Mouse (Mus musculus) hindbrain, embryonic 14.5 days (tissue): ENCODE results near the gene Rgs9. TPM values are rescaled to one million over a fixed set of nuclear protein-coding genes. Genes with fewer than 3 reads are reported as not detected.

ENCODE experiments used
- ATAC-seq: fragments of 200-750 bp; cut with Nextera tagmentation; 2 replicates; pipeline ENCODE4 v1.8.0; 2017; ENCODE audit warnings: moderate number of reproducible peaks, mild to moderate bottlenecking, moderate TSS enrichment, moderate library complexity; ENCODE audit not compliant: low FRiP score
- DNase-seq: peaks from one replicate; pipeline ENCODE4 v3.0.0-alpha.2; 2015; ENCODE audit warnings: low spot score
- H3K27ac ChIP-seq: fragments of 300-500 bp; sonication (generic); 2 replicates; pipeline ENCODE4 v1.5.1; 2014; ENCODE audit warnings: mild to moderate bottlenecking, moderate library complexity
- H3K27me3 ChIP-seq: fragments of 300-500 bp; sonication (generic); 2 replicates; pipeline ENCODE4 v1.6.1; 2014; ENCODE audit warnings: mild to moderate bottlenecking, low read length, mixed read lengths; ENCODE audit not compliant: control insufficient read depth, insufficient read depth
- H3K36me3 ChIP-seq: fragments of 300-500 bp; sonication (generic); replicated peaks from 2 replicates; pipeline ENCODE4 v1.6.1; 2014; ENCODE audit not compliant: control insufficient read depth, insufficient read depth
- H3K4me1 ChIP-seq: fragments of 300-500 bp; sonication (generic); replicated peaks from 2 replicates; pipeline ENCODE4 v1.6.1; 2014; ENCODE audit warnings: antibody characterized with exemption, low read length, mixed read lengths; ENCODE audit not compliant: control insufficient read depth, insufficient read depth
- H3K4me2 ChIP-seq: fragments of 300-500 bp; sonication (generic); replicated peaks from 2 replicates; pipeline ENCODE4 v1.6.1; 2014; ENCODE audit warnings: mild to moderate bottlenecking, moderate library complexity
- H3K4me3 ChIP-seq: fragments of 300-500 bp; sonication (generic); replicated peaks from 2 replicates; pipeline ENCODE4 v1.5.1; 2014; ENCODE audit warnings: mild to moderate bottlenecking, low read length
- H3K9ac ChIP-seq: fragments of 300-500 bp; sonication (generic); 2 replicates; pipeline ENCODE4 v1.6.1; 2014
- H3K9me3 ChIP-seq: fragments of 300-500 bp; sonication (generic); 2 replicates; pipeline ENCODE4 v1.6.1; 2016; ENCODE audit warnings: low read length; ENCODE audit not compliant: control insufficient read depth
- WGBS: fragments of 180-500 bp; shearing (Covaris S2); extraction: QIAGEN DNeasy Blood & Tissue Kit; methylation state at CpG from one replicate; pipeline ENCODE4 v1.1.7; 2014; 5-methylcytosine and 5-hydroxymethylcytosine counted together
- polyA plus RNA-seq: library from polyadenylated mRNA; unstranded; fragments of >200 nt; fragmentation: Nextera tagmentation; extraction: Ambion mirVana; gene quantifications from 2 replicates; pipeline ENCODE4 v1.2.1, GENCODE M21; 2014

The Rgs9 gene
- polyA plus RNA-seq, 1 experiment from 2014 or later: 8.9 TPM

- Histone ChIP-seq H3K9me3 (peaks cover 4% of the 10 kb centered on the region; the same call in 1 of the 2 replicates), H3K27ac (no peak overlapping the region), H3K4me1 (0 out of 2 replicates have a peak, but pooled peaks cover under 1% of the 10 kb centered on the region), H3K4me3 (no peak overlapping the region), H3K36me3 (no peaks in the 10 kb centered on the region), H3K4me2 (no peak overlapping the region), H3K9ac (no peak overlapping the region), H3K27me3 (no peaks in the 10 kb centered on the region)
- 76% methylated on average over 32 of the region's 32 CpGs for WGBS
- no peak for DNase-seq
- no peak for ATAC-seq
Observed at GRCm38 (mm10) chr11:109258941-109259910, 38.7 kb downstream of the Rgs9 start.

DNA sequence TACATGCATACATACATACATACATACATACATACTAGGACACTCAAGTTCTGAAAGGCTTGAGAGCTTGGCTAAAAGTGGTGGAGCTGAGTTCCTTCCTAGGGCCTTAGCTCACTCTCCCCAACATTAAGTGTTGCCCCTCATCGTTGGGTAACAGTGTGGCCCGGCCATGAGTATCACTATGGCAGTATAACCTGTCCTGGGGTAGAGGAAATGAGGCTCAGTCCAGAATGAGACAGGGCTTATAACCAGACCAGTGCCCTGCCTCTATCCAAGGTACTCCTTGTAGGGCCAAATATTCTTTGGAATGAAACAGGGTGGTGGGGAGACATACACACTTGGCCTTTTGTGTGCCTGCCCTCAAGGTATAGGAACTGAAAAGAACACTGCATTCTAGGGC lies 40.1 kb downstream of the Rgs9 start:
- Histone ChIP-seq H3K4me3 (no peak overlapping the region), H3K27ac (no peak overlapping the region), H3K4me2 (no peak overlapping the region), H3K36me3 (no peaks in the 10 kb centered on the region), H3K9ac (no peak overlapping the region), H3K4me1 (no peaks in the 10 kb centered on the region), H3K27me3 (no peaks in the 10 kb centered on the region), H3K9me3 (peaks cover 4% of the 10 kb centered on the region; the same call in 1 of the 2 replicates)
- 97% methylated on average over 2 of the region's 2 CpGs for WGBS
- no peak for ATAC-seq
- no peak for DNase-seq

DNA sequence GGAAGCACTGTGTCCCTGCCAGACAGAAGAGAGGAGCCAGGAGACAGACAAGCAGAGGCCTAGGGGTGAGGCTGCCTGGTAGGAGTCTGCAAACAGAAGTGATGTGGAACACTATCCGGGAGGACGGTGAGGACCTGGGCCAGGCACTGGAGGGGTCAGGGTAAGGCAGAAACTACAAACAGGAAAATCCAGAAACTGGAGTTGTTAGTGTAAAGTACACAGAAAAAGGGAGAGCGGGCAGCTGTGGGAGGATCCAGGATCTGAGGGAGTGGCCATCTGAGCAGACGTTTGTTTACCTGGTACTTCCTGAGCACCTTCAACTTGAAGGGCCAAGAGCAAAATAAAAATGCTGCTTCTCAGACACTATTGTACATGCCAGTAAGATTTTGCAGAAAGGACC lies 42.9 kb downstream of the Rgs9 start:
- 83% methylated on average over 4 of the region's 4 CpGs for WGBS

DNA sequence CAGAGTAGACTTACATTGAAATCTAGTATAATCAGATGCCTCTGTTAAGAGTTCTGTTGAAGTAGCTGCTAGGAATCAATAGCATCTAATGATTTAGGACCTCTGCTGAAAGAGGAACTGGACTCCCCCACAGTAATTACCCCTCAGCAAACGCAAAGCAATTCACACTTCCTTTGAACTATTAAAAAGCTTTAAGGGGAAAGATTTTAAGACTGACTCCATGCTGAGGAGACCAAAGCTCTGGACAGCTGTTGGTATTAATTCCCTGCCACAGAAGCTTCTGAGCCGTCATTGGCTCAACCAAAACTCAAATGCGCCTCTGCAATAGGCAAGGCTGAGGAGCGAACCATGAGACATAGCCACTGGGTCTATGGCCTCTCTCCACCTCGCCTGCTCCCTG lies 45.4 kb downstream of the Rgs9 start:
- no peak overlapping the region for H3K9ac ChIP-seq
- no peak for DNase-seq
- no peak overlapping the region for H3K27ac ChIP-seq
- no peak for ATAC-seq
- H3K9me3 ChIP-seq: no peaks in the 10 kb centered on the region
- no peaks in the 10 kb centered on the region for H3K4me1 ChIP-seq
- no peak overlapping the region for H3K4me2 ChIP-seq
- H3K27me3 ChIP-seq: no peaks in the 10 kb centered on the region
- H3K4me3 ChIP-seq: no peak overlapping the region
- no peaks in the 10 kb centered on the region for H3K36me3 ChIP-seq
- WGBS: 73% methylated on average over 5 of the region's 5 CpGs

More for the DNA sequence above, 42.9 kb downstream of the Rgs9 start:
- Histone ChIP-seq H3K4me2 (no peak overlapping the region), H3K36me3 (no peaks in the 10 kb centered on the region), H3K4me1 (no peaks in the 10 kb centered on the region), H3K27me3 (no peaks in the 10 kb centered on the region), H3K4me3 (no peak overlapping the region), H3K9me3 (no peaks in the 10 kb centered on the region), H3K9ac (no peak overlapping the region), H3K27ac (no peak overlapping the region)
- ATAC-seq (no peak), DNase-seq (no peak)

- H3K27ac ChIP-seq: no peak overlapping the region
- H3K27me3 ChIP-seq: no peaks in the 10 kb centered on the region
- WGBS: 85% methylated on average over 4 of the region's 4 CpGs
- no peaks in the 10 kb centered on the region for H3K4me1 ChIP-seq
- H3K9ac ChIP-seq: no peak overlapping the region
- no peaks in the 10 kb centered on the region for H3K9me3 ChIP-seq
- DNase-seq: no peak
- H3K4me3 ChIP-seq: no peak overlapping the region
- no peak for ATAC-seq
- H3K4me2 ChIP-seq: no peak overlapping the region
- no peaks in the 10 kb centered on the region for H3K36me3 ChIP-seq
Observed at GRCm38 (mm10) chr11:109250566-109250965, 47.4 kb downstream of the Rgs9 start.

DNA sequence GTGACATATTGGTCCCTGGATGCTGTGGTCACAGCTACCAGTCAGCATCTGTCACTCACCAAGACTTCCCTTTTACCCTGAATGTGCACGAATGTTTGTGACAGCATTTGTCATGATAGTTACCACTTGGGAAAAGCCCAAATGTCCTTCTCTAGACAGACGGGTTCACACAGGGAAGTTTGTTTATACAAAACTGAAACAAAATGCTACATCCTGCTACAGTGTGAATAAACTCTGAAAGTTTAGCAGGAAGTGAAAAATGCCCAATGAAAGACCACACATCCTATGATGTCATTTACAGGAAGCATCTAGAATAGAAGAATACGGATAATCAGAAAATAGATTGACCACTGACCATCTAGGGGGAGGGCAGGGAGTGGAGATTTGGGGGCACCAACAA lies 51.0 kb downstream of the Rgs9 start:
- Histone ChIP-seq H3K36me3 (no peaks in the 10 kb centered on the region), H3K4me1 (no peaks in the 10 kb centered on the region), H3K27ac (no peak overlapping the region), H3K4me2 (no peak overlapping the region), H3K4me3 (no peak overlapping the region), H3K9me3 (no peaks in the 10 kb centered on the region), H3K9ac (no peak overlapping the region), H3K27me3 (no peaks in the 10 kb centered on the region)
- 86% methylated on average over 3 of the region's 3 CpGs for WGBS
- ATAC-seq: no peak
- no peak for DNase-seq

DNA sequence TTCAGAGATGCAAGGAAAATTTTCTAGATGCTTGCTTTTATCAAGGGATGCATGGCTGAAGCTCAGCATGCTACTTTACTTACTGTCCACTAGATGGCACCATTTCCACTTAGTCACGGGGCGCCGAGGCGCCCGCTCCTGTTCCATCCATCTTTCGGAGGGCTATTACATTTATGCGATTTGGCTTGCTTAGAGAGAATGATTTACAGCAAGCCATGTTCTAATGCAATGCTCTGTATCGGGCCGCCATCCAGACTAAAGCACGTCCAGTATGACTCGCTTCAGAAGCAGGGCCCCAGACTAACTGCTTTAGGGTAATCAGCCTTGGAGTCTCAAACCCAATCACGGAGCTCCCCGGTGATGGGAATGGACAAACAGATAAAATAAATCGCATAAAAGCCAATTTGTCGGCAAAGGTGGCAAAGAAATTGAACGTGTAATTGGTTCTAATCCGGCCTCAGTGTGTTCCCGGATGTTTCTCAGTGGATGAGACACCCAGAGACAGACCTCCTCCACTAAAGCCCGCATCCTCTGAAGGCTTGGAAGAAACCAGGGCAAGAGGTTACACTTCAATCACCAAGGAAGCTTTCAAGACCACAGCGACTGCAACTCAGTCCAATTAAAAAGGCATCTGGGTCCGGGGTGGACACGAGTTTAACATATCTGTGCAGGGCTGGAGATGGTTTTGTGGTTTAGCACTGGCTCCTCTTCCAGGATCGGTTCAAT lies 53.1 kb downstream of the Rgs9 start:
- Histone ChIP-seq H3K27me3 (no peaks in the 10 kb centered on the region), H3K4me3 (no peak overlapping the region), H3K9me3 (no peaks in the 10 kb centered on the region), H3K9ac (0 out of 2 replicates have a peak overlapping the region, but pooled peaks have one; percentile 25), H3K4me1 (no peaks in the 10 kb centered on the region), H3K4me2 (peak overlapping the region; percentile 41), H3K36me3 (no peaks in the 10 kb centered on the region), H3K27ac (no peak overlapping the region)
- ATAC-seq (peak; percentile 81), DNase-seq (peak; percentile 90)
- WGBS: 26% methylated on average over 23 of the region's 23 CpGs

DNA sequence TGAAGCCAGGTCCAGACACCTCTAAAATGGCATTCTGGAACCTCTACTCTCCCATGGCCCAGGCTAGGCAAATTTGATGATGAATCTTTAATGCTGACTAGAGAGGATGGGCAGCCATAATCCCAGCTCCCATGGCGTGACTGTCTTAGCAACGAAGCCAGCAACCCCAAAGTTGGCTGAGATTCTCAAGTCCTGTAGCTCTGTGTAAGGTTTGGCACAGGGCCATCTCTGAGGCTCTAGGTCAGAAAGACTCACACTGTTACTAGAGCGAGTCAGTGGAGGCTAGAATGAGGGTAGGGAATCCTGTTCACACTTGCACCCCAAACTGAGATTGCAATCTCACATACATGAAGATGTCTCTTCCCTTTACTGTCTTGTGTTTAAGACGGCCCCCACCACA lies 57.8 kb downstream of the Rgs9 start:
- H3K27me3 ChIP-seq: no peaks in the 10 kb centered on the region
- H3K36me3 ChIP-seq: peaks cover 5% of the 10 kb centered on the region
- DNase-seq: peak; percentile 46
- no peak overlapping the region for H3K4me2 ChIP-seq
- no peak overlapping the region for H3K27ac ChIP-seq
- H3K4me3 ChIP-seq: no peak overlapping the region
- WGBS: 67% methylated on average over 4 of the region's 4 CpGs
- H3K4me1 ChIP-seq: peaks cover 12% of the 10 kb centered on the region; the same call in 1 of the 2 replicates
- H3K9me3 ChIP-seq: no peaks in the 10 kb centered on the region
- H3K9ac ChIP-seq: no peak overlapping the region
- no peak for ATAC-seq

DNA sequence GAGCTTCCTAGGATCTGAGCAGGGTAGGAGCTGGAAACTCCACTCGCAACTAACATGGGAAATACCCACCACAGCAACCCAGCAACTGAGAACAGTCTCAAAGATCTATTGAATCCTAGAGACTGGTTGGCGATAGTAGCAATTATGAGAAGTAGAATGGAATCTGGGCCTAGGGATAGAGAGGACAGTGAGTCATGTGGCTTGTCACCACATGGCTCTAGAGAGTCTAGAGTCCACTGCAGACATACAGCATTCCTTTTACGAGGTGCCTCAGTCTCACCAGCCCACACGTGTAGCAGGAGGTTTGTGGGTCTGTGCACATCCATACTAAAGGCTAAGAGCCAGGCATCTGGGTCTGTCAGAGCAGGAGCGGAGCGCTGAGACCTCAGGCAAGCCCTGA lies 59.3 kb downstream of the Rgs9 start:
- ATAC-seq (no peak), DNase-seq (no peak)
- Histone ChIP-seq H3K9me3 (no peaks in the 10 kb centered on the region), H3K27ac (no peak overlapping the region), H3K4me3 (no peak overlapping the region), H3K27me3 (no peaks in the 10 kb centered on the region), H3K9ac (no peak overlapping the region), H3K36me3 (peaks cover 5% of the 10 kb centered on the region), H3K4me1 (peaks cover 12% of the 10 kb centered on the region; the same call in 1 of the 2 replicates), H3K4me2 (no peak overlapping the region)
- WGBS: 87% methylated on average over 6 of the region's 6 CpGs
